Mouse (Mus musculus) left cerebral cortex, postnatal 10 days (tissue): ENCODE data around the gene Fam198b. TPM values are rescaled to one million over a fixed set of nuclear protein-coding genes. Genes with fewer than 3 reads are reported as not detected.
"Not testable (repeated sequence)": the region's sequence is repeated elsewhere in the genome, so short reads cannot be mapped to it uniquely, and the experiment has no call there.

Source experiments
- DNase-seq, 2 experiments: peaks; one replicate each; pipeline ENCODE4 v3.0.0; 2021 to 2022; ENCODE audit warnings: low spot score in 2 of 2, mixed read lengths in 1 of 2; ENCODE audit errors: extremely low spot score in 1 of 2
- intact Hi-C: fragments of 180-260 bp; cut with DNase I; formaldehyde crosslinking; loops from one replicate; pipeline ENCODE4 v1.15.1; 2025
- total RNA-seq, 2 experiments: library from RNA; stranded (reverse); gene quantifications; 2 replicates each; pipeline ENCODE4 v1.2.3; 2021

Fam198b gene
- total RNA-seq, 2 experiments from 2014 or later, result 6.3 to 9.3 TPM

GRCm38 (mm10) chr3:79957752-79958151, 73.4 kb downstream of the Fam198b start:
- intact Hi-C loops, result no loop called here
- DNase-seq, result no peak

GRCm38 (mm10) chr3:79966709-79967108, 82.4 kb downstream of the Fam198b start:
- no peak for DNase-seq
- intact Hi-C loops, result no loop called here

GRCm38 (mm10) chr3:79967346-79967745, 83.0 kb downstream of the Fam198b start:
- intact Hi-C loops, result no loop called here
- DNase-seq, result no peak

GRCm38 (mm10) chr3:79968426-79968825, 84.1 kb downstream of the Fam198b start:
- DNase-seq, result no peak
- intact Hi-C loops, result no loop called here

GRCm38 (mm10) chr3:79969536-79969935, 85.2 kb downstream of the Fam198b start:
- DNase-seq, intact Hi-C loops: not testable (repeated sequence)

- no peak for DNase-seq
- intact Hi-C loops, result no loop called here
These were observed 85.7 kb downstream of the Fam198b start for GRCm38 (mm10) chr3:79970070-79970469.

GRCm38 (mm10) chr3:79970498-79970897, 86.2 kb downstream of the Fam198b start:
- intact Hi-C loops, result no loop called here

GRCm38 (mm10) chr3:79971542-79971941, 87.2 kb downstream of the Fam198b start:
- no peak for DNase-seq
- intact Hi-C loops, result no loop called here

More at GRCm38 (mm10) chr3:79970498-79970897, 86.2 kb downstream of the Fam198b start:
- DNase-seq, result no peak

GRCm38 (mm10) chr3:79976786-79977185, 92.5 kb downstream of the Fam198b start:
- no peak for DNase-seq
- intact Hi-C loops, result no loop called here

GRCm38 (mm10) chr3:79977656-79978450, 93.5 kb downstream of the Fam198b start:
- intact Hi-C loops, result no loop called here
- DNase-seq, result no peak

- no peak for DNase-seq
- intact Hi-C loops, result no loop called here
These were observed 96.4 kb downstream of the Fam198b start for GRCm38 (mm10) chr3:79980714-79981113.

GRCm38 (mm10) chr3:79983961-79984419, 99.7 kb downstream of the Fam198b start:
- no peak for DNase-seq
- intact Hi-C loops, result no loop called here

GRCm38 (mm10) chr3:79984542-79984941, 100.2 kb downstream of the Fam198b start:
- intact Hi-C loops, result no loop called here

GRCm38 (mm10) chr3:79989250-79989649, 104.9 kb downstream of the Fam198b start:
- no peak for DNase-seq
- intact Hi-C loops, result no loop called here

More at GRCm38 (mm10) chr3:79984542-79984941, 100.2 kb downstream of the Fam198b start:
- no peak for DNase-seq

- intact Hi-C loops, result no loop called here
- DNase-seq, result no peak
These were observed 105.6 kb downstream of the Fam198b start for GRCm38 (mm10) chr3:79989911-79990310.

GRCm38 (mm10) chr3:79990480-79990879, 106.1 kb downstream of the Fam198b start:
- intact Hi-C loops, result no loop called here
- DNase-seq, result no peak

GRCm38 (mm10) chr3:79994029-79994539, 109.8 kb downstream of the Fam198b start:
- intact Hi-C loops, result no loop called here
- no peak for DNase-seq

- intact Hi-C loops, result no loop called here
- DNase-seq, result no peak
These were observed 111.4 kb downstream of the Fam198b start for GRCm38 (mm10) chr3:79995726-79996125.
